Mouse (Mus musculus): ENCODE measurements at regions not wholly inside any gene's neighbourhood (a gene's known extent, or its start where the extent isn't known, plus 50 kb on each side); places are given as distances from the start of the nearest gene placed in this dataset.
A peak's percentile ranks its signal among the peaks of the same experiment; 100 is the strongest.

DNA sequence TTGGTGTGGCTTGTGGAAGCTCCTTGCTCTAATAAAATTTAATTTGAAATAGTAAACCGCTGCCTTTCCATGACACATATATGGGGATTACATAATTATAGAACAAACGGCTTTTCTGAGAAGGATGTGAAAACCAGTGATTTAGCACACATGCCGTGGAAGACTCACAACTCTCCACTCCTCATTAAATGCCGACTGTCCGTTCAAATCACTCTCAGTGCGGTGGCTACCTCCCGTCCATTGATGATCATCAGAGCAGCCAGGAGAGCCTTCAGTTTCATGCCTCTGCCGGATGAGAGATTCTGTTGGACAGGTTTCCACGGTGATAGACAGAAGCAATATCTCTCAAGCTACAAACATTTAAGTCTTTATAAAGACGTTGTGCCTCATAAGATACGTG, 451.3 kb downstream of the Glrx3 start:
- no peak for DNase-seq

DNA sequence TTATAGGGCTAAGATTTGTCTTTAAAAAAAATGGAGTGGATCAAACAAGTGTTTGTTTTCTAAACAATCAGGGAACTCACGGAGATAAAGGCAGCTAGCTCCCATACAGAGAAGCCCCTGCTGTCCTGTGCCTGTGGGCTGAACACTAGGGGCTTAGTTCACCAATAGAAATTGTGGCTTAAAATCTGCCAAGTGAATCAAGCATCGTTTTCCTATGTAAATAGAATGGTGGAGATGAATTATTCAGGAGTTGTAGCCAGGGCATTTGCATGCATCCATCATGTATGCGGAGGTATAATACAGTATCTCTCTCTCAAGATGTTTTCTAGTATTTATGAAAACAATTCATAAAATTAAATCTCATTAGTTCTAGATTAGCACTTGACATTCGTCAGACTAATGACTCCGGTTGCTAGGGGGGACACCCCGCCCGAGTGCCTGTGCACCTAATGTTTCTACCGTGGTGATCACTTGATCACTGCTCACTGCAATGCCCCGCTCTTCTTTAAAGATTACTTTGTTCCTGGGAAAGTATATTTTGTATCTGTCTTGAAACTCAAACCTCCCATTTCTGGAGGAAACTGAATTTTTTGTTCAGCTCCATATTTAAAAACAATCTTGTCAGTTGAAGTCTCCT, 469.1 kb downstream of the Glrx3 start:
- no peak for DNase-seq

DNA sequence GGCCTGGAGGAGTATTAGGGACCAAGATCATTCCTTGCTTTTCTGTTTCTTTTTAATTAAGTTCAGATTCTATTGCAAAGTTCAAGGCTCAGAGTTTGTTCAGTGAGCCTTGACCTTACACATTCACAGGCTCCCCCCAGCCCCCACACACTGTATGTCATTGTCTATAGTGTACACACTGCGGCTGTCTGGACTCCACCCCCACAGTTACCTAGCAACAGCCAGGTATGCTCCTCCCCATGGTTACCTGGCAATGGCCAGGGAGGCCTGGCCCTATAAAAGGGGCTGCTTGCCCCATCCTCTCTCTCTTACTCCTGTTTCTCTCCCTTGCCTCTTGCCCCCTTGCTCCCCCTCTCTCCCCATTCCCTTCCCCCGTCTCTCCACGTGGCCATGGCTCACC, 472.0 kb downstream of the Glrx3 start:
- DNase-seq, result no peak

DNA sequence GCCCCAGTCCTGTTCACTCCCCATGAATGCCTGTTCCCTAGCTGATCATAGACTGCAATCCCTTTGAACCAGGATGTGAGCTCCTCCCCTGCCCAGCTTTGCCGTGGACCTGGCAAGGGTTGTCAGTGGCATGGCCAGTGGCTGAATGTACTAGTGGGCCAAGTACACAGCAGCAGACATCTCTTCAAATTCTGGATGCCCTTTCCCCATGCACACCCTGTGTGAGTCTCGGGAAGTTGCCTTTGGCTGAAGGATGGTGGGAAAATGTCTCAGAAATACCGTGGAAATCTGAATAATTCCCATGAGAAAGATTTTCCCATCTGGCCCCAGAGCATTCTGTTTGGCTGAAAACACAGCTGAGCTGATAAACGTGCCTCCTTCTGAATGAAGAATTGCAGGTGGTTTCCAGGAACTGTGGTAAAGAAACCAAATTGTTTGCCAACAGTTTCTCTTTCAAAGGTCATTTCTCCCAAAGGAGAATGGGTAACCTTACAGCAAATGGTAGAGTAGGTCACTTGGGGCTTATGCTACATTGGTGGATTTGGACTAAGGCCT, 476.2 kb downstream of the Glrx3 start:
- no peak for DNase-seq

DNA sequence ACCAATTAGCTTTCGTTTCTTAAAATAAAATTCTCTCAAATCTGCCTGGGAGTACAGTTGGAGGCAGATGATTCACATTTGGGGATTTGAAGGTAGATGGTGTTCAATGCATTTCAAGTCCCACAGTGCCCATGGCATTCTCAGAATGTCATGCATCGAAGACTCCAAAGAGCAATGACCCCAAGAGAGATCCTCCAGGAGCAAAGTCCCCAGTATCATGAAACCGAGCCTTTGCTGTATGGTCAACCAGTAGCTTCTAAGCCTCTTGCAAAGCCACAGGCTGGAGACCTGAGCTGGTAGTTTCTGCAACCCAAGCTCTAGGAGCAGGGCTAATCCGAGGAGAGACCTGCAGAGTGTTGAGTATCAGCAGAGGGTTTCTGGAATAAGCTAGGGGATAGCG, 477.1 kb downstream of the Glrx3 start:
- DNase-seq, result no peak

DNA sequence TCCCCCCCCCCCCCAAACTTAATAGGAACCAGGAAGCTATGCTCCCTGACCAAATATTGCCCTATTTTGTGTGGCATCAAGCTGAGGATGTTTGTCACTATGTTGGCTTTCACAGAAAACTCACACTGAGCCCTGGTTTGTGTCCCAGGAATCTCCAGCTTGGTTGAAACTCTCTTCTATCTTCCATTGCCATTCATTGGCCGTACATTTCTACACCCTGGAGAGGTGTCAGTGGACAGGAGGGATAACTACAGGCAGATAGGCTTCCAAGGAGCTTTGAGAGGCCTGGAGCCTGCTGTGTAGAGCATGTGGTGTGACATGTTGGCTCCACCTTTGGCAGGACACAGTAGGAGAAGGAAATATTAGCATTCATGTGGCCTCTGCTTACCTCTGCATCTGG, 478.9 kb downstream of the Glrx3 start:
- no peak for DNase-seq

DNA sequence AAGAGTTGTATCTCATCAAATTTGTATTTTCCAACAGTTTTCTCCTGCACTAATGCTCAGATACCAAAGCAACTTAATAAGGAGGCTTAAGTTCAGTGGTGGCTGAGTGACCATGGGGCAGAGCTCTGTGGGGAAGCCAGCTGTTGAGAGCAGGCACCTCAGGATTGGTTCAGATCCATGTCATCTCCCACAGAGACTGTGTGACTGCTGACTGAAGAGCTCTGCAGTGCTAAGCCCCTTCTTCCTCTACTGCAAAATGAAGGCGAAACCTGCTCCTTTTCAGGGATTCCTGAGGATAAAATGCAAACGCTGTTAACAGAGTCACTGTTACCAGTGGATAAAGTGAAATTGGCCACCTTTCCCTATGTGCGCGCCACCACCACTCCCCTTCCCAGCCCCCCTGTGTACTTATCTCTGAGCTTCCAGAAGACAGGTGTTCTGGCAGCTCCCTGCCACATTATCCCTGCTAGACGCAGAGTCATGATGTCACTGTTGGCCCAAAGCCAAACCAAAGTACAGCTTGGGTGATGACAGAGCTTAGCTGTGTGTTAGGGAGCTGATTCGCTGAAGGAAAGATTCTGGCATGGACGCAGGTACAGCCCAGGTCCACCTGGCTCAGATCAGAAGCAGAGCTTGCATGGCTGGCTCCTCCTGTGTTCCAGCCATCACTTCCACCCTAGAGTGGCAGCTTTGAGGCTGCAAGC, 472.9 kb downstream of the Tcerg1l start:
- DNase-seq, result peak; percentile 22

DNA sequence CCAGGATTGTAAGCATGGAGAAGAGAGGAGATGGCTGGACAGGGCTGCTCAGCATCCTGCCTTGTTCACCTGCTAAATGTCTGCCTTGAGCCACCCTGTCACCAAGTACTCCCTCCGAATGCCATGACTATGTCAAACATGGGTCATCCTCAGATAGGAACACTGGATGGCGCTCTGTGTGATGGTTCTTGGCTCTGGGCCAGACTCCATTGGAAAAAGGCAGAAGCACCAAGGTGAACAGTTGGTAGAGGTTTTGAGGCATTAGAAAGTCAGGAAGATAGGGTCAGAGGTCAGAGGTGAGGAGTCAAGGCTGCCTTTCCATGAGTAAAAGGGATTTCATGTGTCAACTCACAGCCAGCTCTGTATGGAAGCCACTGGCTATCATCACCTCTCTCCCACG, 471.9 kb downstream of the Tcerg1l start:
- no peak for DNase-seq

DNA sequence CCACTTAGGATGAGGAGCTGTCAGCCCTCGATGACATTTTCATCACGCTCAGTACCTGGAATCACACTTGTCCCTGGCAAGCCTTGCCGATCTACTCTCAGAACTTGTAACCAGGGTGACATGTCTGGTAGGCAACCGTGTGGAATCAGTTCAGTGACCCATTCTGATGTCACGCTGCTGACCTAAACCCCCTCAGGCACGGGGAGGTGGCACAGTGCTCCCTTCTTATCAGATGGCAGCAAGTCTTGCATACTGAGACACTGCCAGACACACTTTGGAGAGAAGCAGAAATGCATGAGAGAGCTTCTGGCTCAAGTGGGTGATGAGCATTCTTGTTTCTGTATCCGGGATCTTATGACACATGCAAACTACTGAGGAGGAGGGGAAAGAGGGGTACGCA, 470.2 kb downstream of the Tcerg1l start:
- no peak for DNase-seq

DNA sequence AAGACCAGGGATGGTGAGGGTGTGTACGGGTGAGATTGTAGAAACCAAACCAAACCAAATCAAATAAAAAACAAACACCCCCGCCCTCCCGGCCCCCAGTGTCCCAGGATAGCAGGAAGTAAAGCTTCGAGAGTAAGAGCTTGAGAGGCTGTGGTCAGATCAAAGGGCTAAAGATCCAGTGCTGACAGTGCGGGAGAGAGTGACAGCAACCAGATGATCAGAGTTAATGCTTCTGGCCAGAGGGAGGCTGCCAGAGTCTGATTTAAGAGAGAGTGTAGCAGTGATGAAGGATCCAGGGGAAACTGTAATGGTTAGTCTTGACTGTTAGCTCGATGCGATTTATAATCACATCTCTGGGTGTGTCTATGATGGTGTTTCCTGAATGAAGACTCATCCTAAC, 467.3 kb downstream of the Tcerg1l start:
- no peak for DNase-seq

DNA sequence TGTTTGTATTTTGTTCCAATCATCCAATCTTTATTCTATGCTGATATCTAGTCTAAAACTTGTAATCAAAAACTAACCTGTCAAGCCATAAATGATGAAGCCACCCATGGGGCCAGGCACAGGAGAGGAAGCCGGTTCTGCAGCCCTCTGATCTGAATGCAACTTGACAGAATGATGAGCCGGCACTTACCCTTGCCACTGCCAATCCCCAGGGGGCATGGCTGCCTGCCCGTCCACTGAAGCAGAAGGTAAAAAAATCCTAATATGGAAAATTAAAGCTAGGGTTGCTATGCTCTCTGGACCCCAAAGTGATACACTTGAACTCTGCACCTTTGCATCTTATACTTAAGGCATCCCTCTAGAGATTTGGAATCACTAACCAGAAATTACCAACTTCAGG, 461.6 kb downstream of the Tcerg1l start:
- DNase-seq, result no peak

DNA sequence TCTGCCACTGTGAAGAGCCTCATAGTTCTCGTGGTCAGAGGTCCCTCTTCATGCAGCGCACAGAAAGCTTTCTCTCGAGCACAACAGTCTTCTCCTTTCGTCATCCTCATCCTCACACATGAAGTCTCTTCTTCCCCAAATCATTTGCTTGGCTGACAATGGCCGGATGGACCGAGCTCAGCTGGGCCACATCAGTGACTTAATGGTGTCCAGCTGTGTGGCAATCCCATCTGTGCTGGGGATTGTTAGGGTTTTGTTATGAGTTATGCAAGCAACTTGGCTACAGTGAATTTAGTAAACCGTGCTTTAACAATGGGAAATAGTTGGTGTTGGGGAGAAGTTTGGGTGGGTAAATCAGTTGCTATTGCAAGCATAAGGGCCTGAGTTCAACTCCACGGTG, 458.4 kb downstream of the Tcerg1l start:
- DNase-seq, result no peak

DNA sequence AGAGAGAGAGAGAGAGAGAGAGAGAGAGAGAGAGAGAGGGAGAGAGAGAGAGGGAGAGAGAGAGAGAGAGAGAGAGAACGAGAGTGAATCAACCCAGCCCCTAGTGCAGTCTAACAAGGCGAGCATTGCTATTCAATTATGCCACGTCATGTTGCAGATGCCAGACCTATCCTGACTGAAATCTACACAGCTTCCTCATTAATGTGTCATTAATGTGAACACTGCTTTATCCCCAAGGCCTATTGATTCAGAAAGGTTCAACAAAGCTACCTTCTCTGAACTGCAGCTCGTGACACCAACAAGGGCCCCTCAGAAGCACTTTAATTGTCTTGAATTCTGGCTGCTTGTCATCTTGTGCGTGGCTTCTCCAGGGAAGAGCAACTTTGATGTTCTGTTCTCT, 457.4 kb downstream of the Tcerg1l start:
- DNase-seq, result no peak

DNA sequence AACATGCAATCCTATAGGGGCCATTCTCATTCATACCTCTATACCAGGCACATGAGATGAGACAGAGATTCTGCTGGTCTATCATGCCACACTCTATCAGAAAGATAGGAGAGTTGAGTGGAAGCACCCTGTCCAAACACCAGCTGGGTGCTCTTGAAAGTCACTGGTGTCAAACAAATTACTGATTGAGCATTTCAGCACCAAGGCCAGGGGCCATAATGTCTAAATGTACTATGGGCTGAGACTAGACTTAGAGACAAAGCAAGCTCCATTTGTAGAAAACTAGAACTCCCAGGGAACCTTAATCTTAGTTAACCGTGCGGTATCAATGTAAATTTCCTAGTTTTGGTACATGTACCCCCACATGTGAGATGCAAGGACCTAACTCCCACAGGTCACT, 452.5 kb downstream of the Tcerg1l start:
- DNase-seq, result no peak

DNA sequence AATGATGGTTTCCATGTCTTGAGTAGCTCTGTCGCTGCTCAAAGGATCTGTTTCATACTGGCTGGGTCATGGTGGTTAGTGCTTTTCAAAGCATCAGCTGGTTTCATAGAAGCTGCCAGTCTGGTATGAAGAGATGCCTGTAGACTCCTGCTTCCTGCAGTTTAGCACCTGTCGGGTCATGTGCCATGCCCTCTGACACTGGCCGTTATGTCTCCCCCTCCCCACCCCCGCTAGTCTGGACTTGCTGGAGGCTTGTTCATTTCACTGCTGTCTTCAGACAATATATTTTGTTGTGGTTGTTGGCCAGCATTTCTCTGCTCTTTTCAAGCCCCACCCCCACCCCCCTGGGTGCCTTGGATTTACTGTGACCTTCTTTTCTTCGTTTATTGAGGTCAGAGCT, 450.1 kb downstream of the Tcerg1l start:
- DNase-seq, result no peak

DNA sequence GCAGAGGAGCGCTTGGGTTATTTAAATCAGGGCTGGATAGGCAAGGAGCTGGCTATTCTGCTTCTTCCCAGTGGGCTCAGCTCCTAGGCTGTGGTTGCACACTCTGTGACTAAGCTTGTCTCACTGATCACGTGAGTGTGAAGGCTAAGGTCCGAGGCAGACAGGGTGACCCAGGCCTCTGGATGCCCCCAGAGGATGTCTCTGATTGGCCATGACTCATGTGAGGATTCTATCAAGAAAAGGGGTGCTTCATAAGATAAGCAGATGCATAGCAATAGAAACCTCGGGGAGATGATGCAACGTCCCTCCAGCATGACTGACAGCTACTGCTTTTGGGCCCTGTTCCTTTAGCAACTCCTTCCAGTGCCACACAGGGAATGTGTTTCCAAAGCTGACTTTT, 440.2 kb downstream of the Tcerg1l start:
- no peak for DNase-seq

DNA sequence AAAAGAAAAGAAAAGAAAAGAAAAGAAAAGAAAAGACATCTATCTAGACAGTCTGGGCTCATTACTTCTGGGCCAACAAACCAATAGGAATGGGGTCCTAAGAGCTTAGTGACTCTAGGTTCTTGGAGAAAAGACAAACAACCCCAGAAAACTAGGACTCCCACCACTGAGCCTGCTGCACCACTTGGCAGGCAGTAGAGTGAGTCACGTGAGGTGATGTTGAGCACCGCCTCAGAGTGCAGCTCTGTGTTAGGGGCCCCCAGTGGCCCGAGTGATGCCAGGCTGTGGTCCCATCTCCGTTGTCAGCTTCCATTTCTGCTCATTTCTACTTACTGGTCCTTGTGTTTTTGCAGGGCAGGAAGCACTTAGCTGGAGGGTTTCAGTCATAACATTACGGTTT, 439.7 kb downstream of the Tcerg1l start:
- DNase-seq, result no peak

DNA sequence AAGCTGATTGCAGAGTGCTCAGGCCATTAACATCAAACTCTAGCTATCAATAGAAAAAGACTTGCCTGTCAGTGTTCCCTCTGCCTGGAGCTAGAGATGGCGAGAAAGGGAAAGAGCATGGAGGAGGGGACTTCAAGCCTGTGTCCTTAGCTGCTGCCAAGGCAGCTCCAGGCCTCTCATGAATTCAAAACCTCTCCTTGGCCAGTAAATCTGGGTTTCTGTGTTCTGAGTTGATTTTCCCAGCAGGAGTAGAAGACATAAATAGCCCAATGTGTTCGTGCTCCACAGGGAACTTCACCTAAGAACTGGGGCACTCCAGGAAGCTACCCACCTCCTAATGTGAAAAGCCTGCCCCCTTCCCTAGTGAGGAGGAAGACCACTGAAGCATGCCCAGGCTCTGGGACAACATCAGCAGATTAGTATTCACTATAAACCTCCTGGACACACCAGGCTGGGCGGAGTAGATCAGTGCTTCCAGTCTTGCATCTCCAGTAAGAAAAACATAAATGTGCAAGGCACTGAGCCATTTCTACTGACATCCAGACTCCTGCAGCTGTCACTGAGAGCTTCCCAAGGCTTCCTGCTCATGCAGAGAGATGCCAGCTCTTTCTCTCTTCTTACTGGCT, 433.9 kb downstream of the Tcerg1l start:
- peak; percentile 13 for DNase-seq

DNA sequence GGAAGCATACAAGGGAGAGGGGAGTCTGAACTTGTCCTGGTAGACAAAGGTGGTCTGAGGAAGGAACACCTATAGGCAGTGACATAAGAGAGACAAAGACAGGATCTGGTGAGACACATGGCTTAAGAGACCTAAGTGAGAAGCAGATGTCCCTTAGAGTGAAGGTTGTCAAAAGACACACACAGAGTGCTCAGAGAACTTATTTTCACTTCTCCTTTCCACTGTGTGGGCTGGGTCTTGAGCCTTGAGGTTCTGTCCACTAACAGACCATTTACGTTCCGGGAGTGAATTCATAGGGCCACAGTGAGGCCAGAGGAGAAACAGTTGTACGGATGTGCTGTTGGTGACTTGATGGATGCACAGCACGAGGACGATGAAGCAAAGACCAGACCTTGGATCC, 422.8 kb downstream of the Tcerg1l start:
- no peak for DNase-seq

DNA sequence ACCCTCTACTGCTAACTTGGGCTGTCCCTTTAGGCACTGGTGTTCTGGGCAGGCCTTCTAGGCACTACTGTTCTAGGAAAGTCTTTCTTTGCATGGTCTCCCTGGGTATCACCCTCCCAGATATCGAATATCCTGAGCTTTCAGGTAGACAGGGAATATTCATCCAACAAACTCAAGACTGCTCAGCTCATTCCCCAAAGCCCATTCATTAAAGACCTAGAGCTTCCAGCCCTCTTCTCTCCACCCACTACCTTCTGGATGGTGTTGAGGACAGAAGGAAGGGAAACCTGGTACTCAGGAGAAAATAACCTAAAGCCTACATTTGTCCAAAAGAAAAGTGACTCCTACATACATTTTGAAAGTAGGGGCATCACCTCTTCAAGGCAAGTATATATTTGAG, 420.0 kb downstream of the Tcerg1l start:
- DNase-seq, result no peak

DNA sequence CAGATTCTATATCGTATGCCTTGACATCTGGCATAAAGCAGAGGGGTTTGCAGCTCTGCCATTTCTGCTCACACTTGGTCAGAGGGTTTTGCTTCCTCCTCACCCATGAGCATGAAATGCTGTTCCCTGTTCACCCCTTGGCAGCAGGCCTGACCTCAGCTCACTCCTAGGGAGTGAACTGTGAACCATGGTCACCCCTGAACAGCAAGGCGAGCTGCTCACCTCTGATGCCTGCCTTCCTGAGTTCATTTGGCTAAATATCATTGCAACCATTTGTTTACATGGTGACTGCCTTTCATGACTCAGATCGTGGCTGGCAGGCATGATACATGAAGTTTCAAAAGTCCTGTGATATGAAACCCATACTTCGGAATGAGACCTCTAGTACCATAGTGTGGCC, 418.2 kb downstream of the Tcerg1l start:
- no peak for DNase-seq

DNA sequence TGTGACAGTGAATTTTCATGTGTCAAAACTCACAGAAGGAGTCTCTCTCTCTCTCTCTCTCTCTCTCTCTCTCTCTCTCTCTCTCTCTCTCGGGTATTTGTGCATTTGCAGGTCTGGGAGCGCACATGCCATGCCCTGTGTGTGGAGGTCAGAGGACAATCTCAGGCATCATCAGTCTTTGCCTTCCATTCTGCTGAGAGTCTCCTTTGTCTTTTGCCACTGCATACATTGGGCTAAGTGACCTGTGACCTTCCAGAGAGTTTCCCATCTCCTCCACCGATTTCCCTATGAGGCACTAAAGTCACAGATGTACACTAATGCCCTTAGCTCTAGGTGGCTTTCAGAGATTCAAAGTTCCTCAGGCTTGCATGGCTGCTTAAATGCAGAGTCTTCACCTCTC, 391.7 kb downstream of the Tcerg1l start:
- DNase-seq, result no peak

DNA sequence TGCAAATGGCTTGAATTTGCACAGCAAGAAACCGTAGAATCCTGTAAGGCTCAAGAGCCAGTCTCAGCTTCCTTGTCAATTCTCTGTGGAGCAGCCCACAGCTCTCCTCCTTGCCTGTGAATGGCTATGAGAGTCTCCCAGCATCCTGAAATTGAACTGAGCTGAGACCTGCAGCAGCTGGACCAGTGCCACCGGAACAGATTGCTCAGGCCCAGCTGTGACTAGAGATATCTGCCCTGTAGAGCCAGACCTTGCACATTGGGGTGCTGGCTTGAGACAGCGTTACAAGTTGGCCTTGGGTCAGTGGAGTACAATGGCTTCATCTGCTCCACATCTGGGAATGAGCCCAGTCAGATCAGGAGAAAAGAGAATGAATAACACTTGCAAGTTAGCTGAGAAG, 390.6 kb downstream of the Tcerg1l start:
- peak; percentile 3 for DNase-seq

DNA sequence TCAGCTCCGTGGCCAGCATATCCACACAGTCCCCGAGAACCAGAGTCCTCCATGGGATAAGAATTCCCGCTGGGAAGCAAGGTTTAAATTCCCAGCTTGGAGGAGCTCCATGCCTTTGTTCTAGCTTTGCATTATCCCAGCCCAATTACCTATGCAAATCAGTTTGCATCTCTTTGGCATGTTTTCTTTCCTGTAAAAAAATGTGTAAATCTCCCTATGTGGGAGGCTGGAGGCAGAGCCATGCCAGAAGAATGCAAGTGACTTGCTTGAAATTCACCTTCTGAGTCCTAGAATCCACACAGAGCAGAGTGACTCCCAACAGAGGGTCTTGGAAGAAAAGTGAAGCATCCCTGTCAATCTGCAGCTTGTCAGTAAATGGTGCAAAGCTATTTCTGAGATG, 388.9 kb downstream of the Tcerg1l start:
- DNase-seq, result no peak
